Mouse (Mus musculus): ENCODE measurements around the gene Pik3r2. TPM values are rescaled to one million over a fixed set of nuclear protein-coding genes. Genes with fewer than 3 reads are reported as not detected.

Pik3r2 gene
- polyA plus RNA-seq, 1 experiment from 2014 or later: 84.3 TPM

- Histone ChIP-seq H3K36me3 (ENCODE audit: poor library complexity, severe bottlenecking) (peaks cover 22% of the 10 kb centered on the region), H3K4me3 (peak within 1 kb of the TSS; percentile 64), H3K4me2 (peak within 1 kb of the TSS; percentile 100), H3K9ac (peak within 1 kb of the TSS; percentile 83), H3K9me3 (replicated peaks) (no peaks in the 10 kb centered on the region), H3K27ac (peak within 1 kb of the TSS; percentile 76), H3K27me3 (peaks cover 2% of the 10 kb centered on the region; the same call in 1 of the 2 replicates), H3K4me1 (peaks cover 48% of the 10 kb centered on the region)
- peak; percentile 96 for ATAC-seq
- WGBS: under 1% methylated on average over 53 of the region's 55 CpGs
These were observed 15.6 kb downstream of the Pik3r2 start, which contains the start of gene Mpv17l2 for GRCm38 (mm10) chr8:70760775-70761406. TSS of gene Mpv17l2 (minus strand) at chr8:70760946.

GRCm38 (mm10) chr8:70760350-70760749 is 16.2 kb downstream of the Pik3r2 start:
- Histone ChIP-seq H3K27me3 (no peaks in the 10 kb centered on the region), H3K4me1 (peaks cover 48% of the 10 kb centered on the region), H3K36me3 (ENCODE audit: poor library complexity, severe bottlenecking) (peaks cover 22% of the 10 kb centered on the region), H3K4me2 (peak overlapping the region; percentile 100), H3K4me3 (peak overlapping the region; percentile 64), H3K9ac (peak overlapping the region; percentile 83), H3K27ac (peak overlapping the region; percentile 76), H3K9me3 (replicated peaks) (no peaks in the 10 kb centered on the region)
- ATAC-seq: peak; percentile 23; the same call in 1 of the 2 replicates
- under 1% methylated on average over 22 of the region's 22 CpGs for WGBS

GRCm38 (mm10) chr8:70758616-70759561 is 17.6 kb downstream of the Pik3r2 start:
- 71% methylated on average over 18 of the region's 19 CpGs for WGBS
- peaks cover 52% of the 10 kb centered on the region for H3K4me1 ChIP-seq
- no peak for ATAC-seq
- no peaks in the 10 kb centered on the region for H3K9me3 ChIP-seq (replicated peaks)
- peak overlapping the region; percentile 100 for H3K4me2 ChIP-seq
- H3K27ac ChIP-seq: peak overlapping the region; percentile 74
- no peaks in the 10 kb centered on the region for H3K27me3 ChIP-seq
- no peak overlapping the region for H3K4me3 ChIP-seq
- H3K9ac ChIP-seq: 0 out of 2 replicates have a peak overlapping the region, but pooled peaks have one; percentile 7
- peaks cover 22% of the 10 kb centered on the region for H3K36me3 ChIP-seq (ENCODE audit: poor library complexity, severe bottlenecking)

- H3K4me2 ChIP-seq: peak overlapping the region; percentile 100; the same call in 1 of the 2 replicates
- no peak overlapping the region for H3K4me3 ChIP-seq
- peaks cover 52% of the 10 kb centered on the region for H3K4me1 ChIP-seq
- ATAC-seq: no peak
- H3K9ac ChIP-seq: no peak overlapping the region
- no peaks in the 10 kb centered on the region for H3K27me3 ChIP-seq
- no peaks in the 10 kb centered on the region for H3K9me3 ChIP-seq (replicated peaks)
- peaks cover 22% of the 10 kb centered on the region for H3K36me3 ChIP-seq (ENCODE audit: poor library complexity, severe bottlenecking)
- peak overlapping the region; percentile 74 for H3K27ac ChIP-seq
- WGBS: 84% methylated on average over 7 of the region's 7 CpGs
These were observed 18.3 kb downstream of the Pik3r2 start for GRCm38 (mm10) chr8:70758308-70758615.

GRCm38 (mm10) chr8:70757523-70758307 is 18.8 kb downstream of the Pik3r2 start:
- H3K4me1 ChIP-seq: peaks cover 52% of the 10 kb centered on the region
- no peak for ATAC-seq
- H3K4me3 ChIP-seq: no peak overlapping the region
- peaks cover 22% of the 10 kb centered on the region for H3K36me3 ChIP-seq (ENCODE audit: poor library complexity, severe bottlenecking)
- H3K27ac ChIP-seq: peak overlapping the region; percentile 74
- H3K9me3 ChIP-seq (replicated peaks): no peaks in the 10 kb centered on the region
- WGBS: 65% methylated on average over 22 of the region's 22 CpGs
- H3K27me3 ChIP-seq: no peaks in the 10 kb centered on the region
- H3K4me2 ChIP-seq: peak overlapping the region; percentile 4; the same call in 1 of the 2 replicates
- H3K9ac ChIP-seq: no peak overlapping the region

- 90% methylated on average over 6 of the region's 6 CpGs for WGBS
- Histone ChIP-seq H3K9me3 (replicated peaks) (no peaks in the 10 kb centered on the region), H3K27ac (no peak overlapping the region), H3K4me3 (no peak overlapping the region), H3K4me2 (no peak overlapping the region), H3K9ac (no peak overlapping the region), H3K4me1 (peaks cover 52% of the 10 kb centered on the region), H3K27me3 (no peaks in the 10 kb centered on the region), H3K36me3 (ENCODE audit: poor library complexity, severe bottlenecking) (peaks cover 22% of the 10 kb centered on the region)
- ATAC-seq: no peak
These were observed 20.0 kb downstream of the Pik3r2 start for GRCm38 (mm10) chr8:70756476-70757040.

GRCm38 (mm10) chr8:70755661-70756475 is 20.6 kb downstream of the Pik3r2 start:
- H3K4me1 ChIP-seq: peaks cover 52% of the 10 kb centered on the region
- WGBS: 89% methylated on average over 24 of the region's 24 CpGs
- H3K27me3 ChIP-seq: no peaks in the 10 kb centered on the region
- no peaks in the 10 kb centered on the region for H3K9me3 ChIP-seq (replicated peaks)
- peak overlapping the region; percentile 85 for H3K9ac ChIP-seq
- ATAC-seq: no peak
- peaks cover 22% of the 10 kb centered on the region for H3K36me3 ChIP-seq (ENCODE audit: poor library complexity, severe bottlenecking)
- H3K4me3 ChIP-seq: peak overlapping the region; percentile 73
- peak overlapping the region; percentile 93 for H3K4me2 ChIP-seq
- peak overlapping the region; percentile 83; the same call in 1 of the 2 replicates for H3K27ac ChIP-seq

- Histone ChIP-seq H3K9ac (peak overlapping the region; percentile 85), H3K9me3 (replicated peaks) (no peaks in the 10 kb centered on the region), H3K27me3 (no peaks in the 10 kb centered on the region), H3K36me3 (ENCODE audit: poor library complexity, severe bottlenecking) (peaks cover 22% of the 10 kb centered on the region), H3K27ac (peak overlapping the region; percentile 83), H3K4me1 (peaks cover 48% of the 10 kb centered on the region), H3K4me2 (peak overlapping the region; percentile 93), H3K4me3 (peak overlapping the region; percentile 73)
- peak; percentile 34 for ATAC-seq
- WGBS: 15% methylated on average over 50 of the region's 50 CpGs
These were observed 21.4 kb downstream of the Pik3r2 start for GRCm38 (mm10) chr8:70754871-70755660.

- no peaks in the 10 kb centered on the region for H3K9me3 ChIP-seq (replicated peaks)
- H3K27ac ChIP-seq: peak within 1 kb of the TSS; percentile 83
- peak; percentile 99 for ATAC-seq
- H3K4me3 ChIP-seq: peak within 1 kb of the TSS; percentile 73
- H3K36me3 ChIP-seq (ENCODE audit: poor library complexity, severe bottlenecking): peaks cover 22% of the 10 kb centered on the region
- H3K27me3 ChIP-seq: no peaks in the 10 kb centered on the region
- 8% methylated on average over 37 of the region's 37 CpGs for WGBS
- H3K4me1 ChIP-seq: peaks cover 40% of the 10 kb centered on the region
- H3K9ac ChIP-seq: peak within 1 kb of the TSS; percentile 85
- H3K4me2 ChIP-seq: peak within 1 kb of the TSS; percentile 93
These were observed 22.3 kb downstream of the Pik3r2 start, which contains the start of gene Rab3a for GRCm38 (mm10) chr8:70754043-70754870. TSS of gene Rab3a (plus strand) at chr8:70754679.

Measured in forebrain, embryonic 13.5 days (tissue).